Mouse (Mus musculus) thymus, postnatal 0 days (tissue): ENCODE data around the gene Ankrd11. TPM values are rescaled to one million over a fixed set of nuclear protein-coding genes. Genes with fewer than 3 reads are reported as not detected.

Experiments used
- DNase-seq: peaks from one replicate; pipeline ENCODE4 v3.0.0-alpha.2; 2015; ENCODE audit warnings: low spot score
- polyA plus RNA-seq: library from polyadenylated mRNA; unstranded; fragments of >200 nt; fragmentation: Nextera tagmentation; extraction: Ambion mirVana; gene quantifications from 2 replicates; pipeline ENCODE4 v1.2.1, GENCODE M21; 2015

The Ankrd11 gene
- polyA plus RNA-seq, 1 experiment from 2014 or later = 78.6 TPM

- DNase-seq = no peak
Measured at GRCm38 (mm10) chr8:122897200-122897599, 144.9 kb downstream of the Ankrd11 start.

- no peak for DNase-seq
Measured at GRCm38 (mm10) chr8:122896317-122896716, 145.8 kb downstream of the Ankrd11 start.

GRCm38 (mm10) chr8:122893451-122893850, 148.6 kb downstream of the Ankrd11 start:
- no peak for DNase-seq

GRCm38 (mm10) chr8:122891440-122891839, 150.6 kb downstream of the Ankrd11 start:
- peak; percentile 21 for DNase-seq

- DNase-seq = no peak
Measured at GRCm38 (mm10) chr8:122883671-122884070, 158.4 kb downstream of the Ankrd11 start.

- DNase-seq = no peak
Measured at GRCm38 (mm10) chr8:122880302-122880701, 161.8 kb downstream of the Ankrd11 start.

GRCm38 (mm10) chr8:122878231-122878630, 163.8 kb downstream of the Ankrd11 start:
- DNase-seq = no peak

GRCm38 (mm10) chr8:122875186-122875585, 166.9 kb downstream of the Ankrd11 start:
- DNase-seq = no peak

- peak; percentile 56 for DNase-seq
Measured at GRCm38 (mm10) chr8:122873171-122873570, 168.9 kb downstream of the Ankrd11 start.

GRCm38 (mm10) chr8:122871663-122872062, 170.4 kb downstream of the Ankrd11 start:
- DNase-seq = no peak

GRCm38 (mm10) chr8:122870377-122870863, 171.7 kb downstream of the Ankrd11 start:
- DNase-seq = peak; percentile 79

- DNase-seq = no peak
Measured at GRCm38 (mm10) chr8:122867982-122868381, 174.1 kb downstream of the Ankrd11 start.

GRCm38 (mm10) chr8:122866231-122866630, 175.8 kb downstream of the Ankrd11 start:
- no peak for DNase-seq

- DNase-seq = peak; percentile 64
Measured at GRCm38 (mm10) chr8:122865441-122865840, 176.6 kb downstream of the Ankrd11 start.

GRCm38 (mm10) chr8:122864719-122865129, 177.4 kb downstream of the Ankrd11 start:
- DNase-seq = no peak

GRCm38 (mm10) chr8:122859843-122860242, 182.2 kb downstream of the Ankrd11 start:
- DNase-seq = no peak

- no peak for DNase-seq
Measured at GRCm38 (mm10) chr8:122856288-122856687, 185.8 kb downstream of the Ankrd11 start.

- no peak for DNase-seq
Measured at GRCm38 (mm10) chr8:122855123-122855522, 187.0 kb downstream of the Ankrd11 start.

- no peak for DNase-seq
Measured at GRCm38 (mm10) chr8:122854388-122854787, 187.7 kb downstream of the Ankrd11 start.

- no peak for DNase-seq
Measured at GRCm38 (mm10) chr8:122853340-122853771, 188.7 kb downstream of the Ankrd11 start.

GRCm38 (mm10) chr8:122852546-122852905, 189.6 kb downstream of the Ankrd11 start:
- DNase-seq = no peak

GRCm38 (mm10) chr8:122851692-122852545, 190.2 kb downstream of the Ankrd11 start:
- DNase-seq = no peak
